Mouse (Mus musculus) heart, embryonic 11.5 days (tissue): ENCODE measurements around the gene Rbbp4. TPM values are rescaled to one million over a fixed set of nuclear protein-coding genes. Genes with fewer than 3 reads are reported as not detected.
A peak's percentile ranks its signal among the peaks of the same experiment; 100 is the strongest.

ENCODE experiments used
- ATAC-seq: fragments of 200-750 bp; cut with Nextera tagmentation; replicated peaks from 2 replicates; pipeline ENCODE4 v1.8.0; 2017; ENCODE audit warnings: moderate library complexity; ENCODE audit not compliant: insufficient number of reproducible peaks, low FRiP score, low TSS enrichment
- H3K27ac ChIP-seq: fragments of 300-500 bp; sonication (generic); 2 replicates; pipeline ENCODE4 v1.5.1; 2014; ENCODE audit warnings: mild to moderate bottlenecking, low read depth, low read length
- H3K27me3 ChIP-seq: fragments of 300-500 bp; sonication (generic); 2 replicates; pipeline ENCODE4 v1.6.1; 2014; ENCODE audit warnings: mild to moderate bottlenecking, low read length, mixed read lengths; ENCODE audit not compliant: control insufficient read depth, insufficient read depth
- H3K36me3 ChIP-seq: fragments of 300-500 bp; sonication (generic); 2 replicates; pipeline ENCODE4 v1.6.1; 2014; ENCODE audit warnings: mild to moderate bottlenecking, low read length, moderate library complexity, mixed read lengths; ENCODE audit not compliant: control insufficient read depth, insufficient read depth
- H3K4me1 ChIP-seq: fragments of 300-500 bp; sonication (generic); 2 replicates; pipeline ENCODE4 v1.6.1; 2014; ENCODE audit warnings: low read length; ENCODE audit not compliant: control insufficient read depth, insufficient read depth
- H3K4me2 ChIP-seq: fragments of 300-500 bp; sonication (generic); 2 replicates; pipeline ENCODE4 v1.6.1; 2014; ENCODE audit warnings: mild to moderate bottlenecking, moderate library complexity
- H3K4me3 ChIP-seq: fragments of 300-500 bp; sonication (generic); 2 replicates; pipeline ENCODE4 v1.5.1; 2014; ENCODE audit warnings: low read depth, low read length
- H3K9ac ChIP-seq: fragments of 300-500 bp; sonication (generic); 2 replicates; pipeline ENCODE4 v1.6.1; 2014; ENCODE audit warnings: mild to moderate bottlenecking, low read depth, low read length, moderate library complexity
- H3K9me3 ChIP-seq: fragments of 300-500 bp; sonication (generic); replicated peaks from 2 replicates; pipeline ENCODE4 v1.6.1; 2016; ENCODE audit warnings: low read length; ENCODE audit not compliant: control insufficient read depth
- WGBS: fragments of 180-500 bp; shearing (Covaris S2); extraction: QIAGEN DNeasy Blood & Tissue Kit; methylation state at CpG from one replicate; pipeline ENCODE4 v1.1.7; 2014; ENCODE audit not compliant: insufficient replicate concordance; 5-methylcytosine and 5-hydroxymethylcytosine counted together
- polyA plus RNA-seq: library from polyadenylated mRNA; unstranded; fragments of >200 nt; fragmentation: Nextera tagmentation; extraction: Ambion mirVana; gene quantifications from 2 replicates; pipeline ENCODE4 v1.2.1, GENCODE M21; 2014

Rbbp4 gene
- 319 and 337 TPM in 2 replicates for polyA plus RNA-seq

- WGBS = 1% methylated on average over 69 of the region's 73 CpGs
- Histone ChIP-seq H3K27ac (peak within 1 kb of the TSS; percentile 99), H3K9ac (peak within 1 kb of the TSS; percentile 89), H3K27me3 (no peaks in the 10 kb centered on the region), H3K4me2 (peak within 1 kb of the TSS; percentile 74), H3K36me3 (peaks cover 16% of the 10 kb centered on the region), H3K4me3 (peak within 1 kb of the TSS; percentile 77), H3K4me1 (peaks cover 10% of the 10 kb centered on the region), H3K9me3 (no peaks in the 10 kb centered on the region)
- ATAC-seq = peak; percentile 97
These were observed at the start of gene Rbbp4, which contains the start of gene Zbtb8os for GRCm38 (mm10) chr4:129335216-129336074. TSS of gene Rbbp4 (minus strand) at chr4:129335370. TSS of gene Zbtb8os (plus strand) at chr4:129335695.

GRCm38 (mm10) chr4:129384440-129384839 lies 49.3 kb upstream of the Rbbp4 start:
- Histone ChIP-seq H3K9ac (no peak overlapping the region), H3K36me3 (no peaks in the 10 kb centered on the region), H3K27me3 (no peaks in the 10 kb centered on the region), H3K4me3 (no peak overlapping the region), H3K4me2 (no peak overlapping the region), H3K4me1 (no peaks in the 10 kb centered on the region), H3K9me3 (no peaks in the 10 kb centered on the region), H3K27ac (no peak overlapping the region)
- 18% methylated on average over 6 of the region's 6 CpGs for WGBS
- ATAC-seq = no peak

GRCm38 (mm10) chr4:129383586-129383985 lies 48.4 kb upstream of the Rbbp4 start:
- Histone ChIP-seq H3K4me2 (no peak overlapping the region), H3K36me3 (no peaks in the 10 kb centered on the region), H3K4me3 (no peak overlapping the region), H3K9ac (no peak overlapping the region), H3K27ac (no peak overlapping the region), H3K27me3 (no peaks in the 10 kb centered on the region), H3K4me1 (no peaks in the 10 kb centered on the region), H3K9me3 (no peaks in the 10 kb centered on the region)
- no peak for ATAC-seq
- WGBS = 81% methylated on average over 3 of the region's 3 CpGs

- Histone ChIP-seq H3K27ac (no peak overlapping the region), H3K9ac (no peak overlapping the region), H3K4me1 (no peaks in the 10 kb centered on the region), H3K36me3 (no peaks in the 10 kb centered on the region), H3K9me3 (no peaks in the 10 kb centered on the region), H3K4me2 (no peak overlapping the region), H3K27me3 (no peaks in the 10 kb centered on the region), H3K4me3 (no peak overlapping the region)
- no peak for ATAC-seq
- 83% methylated on average over 2 of the region's 2 CpGs for whole genome bisulfite sequencing
These were observed 47.3 kb upstream of the Rbbp4 start for GRCm38 (mm10) chr4:129382488-129382887.

- Histone ChIP-seq H3K4me2 (no peak overlapping the region), H3K27ac (no peak overlapping the region), H3K9ac (no peak overlapping the region), H3K4me1 (no peaks in the 10 kb centered on the region), H3K9me3 (no peaks in the 10 kb centered on the region), H3K36me3 (no peaks in the 10 kb centered on the region), H3K27me3 (no peaks in the 10 kb centered on the region), H3K4me3 (no peak overlapping the region)
- WGBS = 84% methylated on average over 9 of the region's 9 CpGs
- no peak for ATAC-seq
These were observed 46.9 kb upstream of the Rbbp4 start for GRCm38 (mm10) chr4:129382029-129382428.

- no peaks in the 10 kb centered on the region for H3K9me3 ChIP-seq
- no peak overlapping the region for H3K27ac ChIP-seq
- H3K27me3 ChIP-seq = no peaks in the 10 kb centered on the region
- no peak overlapping the region for H3K9ac ChIP-seq
- no peak for ATAC-seq
- H3K36me3 ChIP-seq = no peaks in the 10 kb centered on the region
- no peaks in the 10 kb centered on the region for H3K4me1 ChIP-seq
- WGBS = 68% methylated on average over 8 of the region's 8 CpGs
- H3K4me2 ChIP-seq = no peak overlapping the region
- H3K4me3 ChIP-seq = no peak overlapping the region
These were observed 46.0 kb upstream of the Rbbp4 start for GRCm38 (mm10) chr4:129381148-129381547.

GRCm38 (mm10) chr4:129379805-129380204 lies 44.6 kb upstream of the Rbbp4 start:
- H3K27ac ChIP-seq = no peak overlapping the region
- no peaks in the 10 kb centered on the region for H3K36me3 ChIP-seq
- no peak overlapping the region for H3K4me3 ChIP-seq
- ATAC-seq = no peak
- no peaks in the 10 kb centered on the region for H3K9me3 ChIP-seq
- H3K27me3 ChIP-seq = no peaks in the 10 kb centered on the region
- WGBS = 73% methylated on average over 3 of the region's 3 CpGs
- H3K9ac ChIP-seq = no peak overlapping the region
- no peaks in the 10 kb centered on the region for H3K4me1 ChIP-seq
- no peak overlapping the region for H3K4me2 ChIP-seq

GRCm38 (mm10) chr4:129377601-129378390 lies 42.6 kb upstream of the Rbbp4 start, which contains the start of gene Zbtb8a:
TSS of gene Zbtb8a (minus strand) at chr4:129378116.
- Histone ChIP-seq H3K36me3 (no peaks in the 10 kb centered on the region), H3K9ac (peak within 1 kb of the TSS; percentile 90), H3K4me1 (no peaks in the 10 kb centered on the region), H3K4me3 (peak within 1 kb of the TSS; percentile 81), H3K4me2 (peak within 1 kb of the TSS; percentile 73), H3K27me3 (no peaks in the 10 kb centered on the region), H3K27ac (peak within 1 kb of the TSS; percentile 68), H3K9me3 (no peaks in the 10 kb centered on the region)
- WGBS = 2% methylated on average over 64 of the region's 65 CpGs
- ATAC-seq = no peak
